Mouse (Mus musculus): Measurements from ENCODE around the gene Apba2. TPM values are rescaled to one million over a fixed set of nuclear protein-coding genes. Genes with fewer than 3 reads are reported as not detected.

Apba2 gene
- 1 to 10 TPM; 1.5 to 1.7 TPM for total RNA-seq (2021)
- long read RNA-seq, experiment 1, partial matches to known transcripts = 1 of 2 reads
- long read RNA-seq, experiment 1, other reads (novel, unspliced or antisense) = 0 of 2 reads
- long read RNA-seq, experiment 2, partial matches to known transcripts = 0 of 2 reads
- long read RNA-seq, experiment 2, other reads (novel, unspliced or antisense) = 2 of 2 reads

DNA sequence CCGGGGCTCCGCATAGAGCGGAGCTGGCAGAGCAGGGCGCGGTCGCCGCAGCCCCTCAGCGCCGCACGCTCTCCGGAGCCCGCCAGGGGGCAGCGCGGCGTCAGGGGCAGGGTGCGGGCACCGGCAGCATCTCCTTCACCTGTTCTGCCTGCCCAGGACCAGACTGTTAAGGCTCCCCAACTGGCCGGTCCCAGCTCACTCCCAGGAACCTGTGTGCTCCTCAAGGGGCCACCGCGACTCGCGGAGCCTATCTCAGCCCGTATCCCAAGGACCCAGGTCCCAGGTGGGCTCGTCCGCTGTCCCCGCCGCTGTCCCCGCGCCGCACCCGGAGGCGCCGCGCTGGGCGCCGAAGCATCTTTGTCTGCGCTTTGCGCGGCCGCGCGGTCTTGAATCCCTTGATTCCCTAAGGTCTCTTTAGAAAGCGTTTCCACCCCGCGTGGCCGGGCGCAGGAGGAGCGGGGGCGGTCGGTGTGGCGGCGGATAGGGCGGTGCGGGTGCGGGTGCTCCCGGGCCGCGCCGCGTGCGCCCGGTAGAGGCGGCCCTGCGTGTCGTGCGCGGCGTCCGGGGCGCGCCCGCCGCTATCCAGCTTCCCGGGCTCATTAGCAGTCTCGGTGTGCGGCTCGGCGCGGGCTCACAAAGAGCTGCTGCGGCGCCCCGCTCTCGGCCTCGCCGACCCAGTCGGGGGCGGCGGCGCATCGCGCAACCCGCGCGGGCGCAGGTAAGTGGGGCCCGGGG, at the start of gene Apba2:
Gene Apba2 (plus strand): TSS at position 171 of the 735 bp plus-strand sequence.
- peak in 1 of 2 experiments; percentile 8 for DNase-seq (ENCODE audit: low spot score in 2 of 2)

DNA sequence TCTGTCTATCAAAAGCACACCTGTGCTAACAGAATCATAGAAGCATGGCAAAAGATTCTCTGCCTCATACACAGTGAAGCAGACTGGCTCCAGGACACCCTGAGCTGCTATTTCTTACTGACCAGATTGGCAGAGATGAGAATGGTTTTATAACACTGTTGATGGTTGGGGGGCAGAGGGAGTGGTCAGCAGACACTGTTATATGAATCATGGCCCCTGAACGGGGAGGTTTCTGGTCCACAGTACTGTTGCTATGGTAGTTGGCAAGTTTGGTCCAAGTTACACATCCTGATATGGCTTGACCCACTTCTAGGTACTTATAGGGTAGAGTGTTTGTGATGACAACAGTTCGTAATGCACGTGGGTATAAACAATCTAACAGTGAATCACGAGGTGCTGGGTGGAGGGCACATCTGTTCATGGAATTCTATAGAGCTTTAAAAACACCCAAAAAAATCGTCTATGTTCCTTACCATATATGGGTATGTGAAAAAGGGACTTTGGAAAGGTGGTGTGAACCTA, 49.6 kb upstream of the Apba2 start:
- no peak for DNase-seq (ENCODE audit: low spot score in 2 of 2)

DNA sequence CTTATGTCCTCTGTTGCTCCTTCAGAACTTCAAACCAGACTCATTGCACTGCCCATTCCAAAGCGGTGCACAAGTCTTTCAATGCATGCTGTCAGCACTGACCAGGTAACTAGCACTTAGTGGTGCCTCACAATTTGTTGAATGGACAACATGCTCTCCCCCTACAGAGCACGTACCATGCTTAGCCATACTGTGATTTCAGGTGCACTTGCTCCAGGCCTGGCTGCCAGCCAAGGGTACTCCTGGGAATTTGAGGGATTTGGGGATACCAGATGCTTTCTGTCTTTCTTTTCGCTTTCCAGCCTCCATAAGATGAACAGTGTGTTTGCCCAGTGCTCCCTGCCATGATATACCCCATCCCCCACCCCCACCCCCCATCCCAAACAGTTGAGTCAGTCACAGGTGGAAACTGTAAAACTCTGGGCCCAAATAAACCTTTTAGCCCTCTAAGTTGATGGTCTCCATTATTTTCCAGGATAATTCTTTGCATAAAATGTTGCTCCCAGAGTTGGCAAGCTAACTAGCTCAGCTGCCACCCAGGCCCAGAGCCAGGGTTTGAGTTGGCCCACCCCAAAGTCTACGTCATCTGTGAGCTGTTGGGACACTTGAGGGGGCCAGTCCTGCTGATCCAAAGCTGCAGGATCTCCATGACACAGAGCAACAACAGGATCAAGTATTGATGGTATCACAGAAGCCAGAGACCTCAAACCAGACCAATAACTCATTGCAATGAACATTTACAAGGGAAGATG, 48.9 kb upstream of the Apba2 start:
- no peak for DNase-seq (ENCODE audit: low spot score in 2 of 2)

DNA sequence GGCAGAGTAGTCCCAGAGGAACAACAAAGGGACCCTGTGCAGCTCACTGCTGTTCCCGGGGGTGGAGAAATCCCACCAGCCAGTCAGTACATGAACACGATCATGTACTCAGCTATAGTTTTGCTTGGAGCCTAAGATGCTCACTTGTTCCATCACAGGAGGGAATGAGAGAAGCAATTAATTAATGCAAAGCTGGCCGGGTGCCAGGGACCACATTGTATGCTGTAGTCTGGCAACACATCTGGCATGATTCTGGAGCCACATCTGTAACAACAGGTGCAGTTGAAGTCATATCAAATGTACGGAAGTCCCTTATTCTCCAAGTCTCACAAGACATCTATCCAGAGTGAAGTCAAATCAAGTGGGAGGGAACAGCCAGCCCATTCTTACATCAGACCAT, 45.3 kb upstream of the Apba2 start:
- DNase-seq (ENCODE audit: low spot score in 2 of 2) = peak in 1 of 2 experiments; percentile 6

DNA sequence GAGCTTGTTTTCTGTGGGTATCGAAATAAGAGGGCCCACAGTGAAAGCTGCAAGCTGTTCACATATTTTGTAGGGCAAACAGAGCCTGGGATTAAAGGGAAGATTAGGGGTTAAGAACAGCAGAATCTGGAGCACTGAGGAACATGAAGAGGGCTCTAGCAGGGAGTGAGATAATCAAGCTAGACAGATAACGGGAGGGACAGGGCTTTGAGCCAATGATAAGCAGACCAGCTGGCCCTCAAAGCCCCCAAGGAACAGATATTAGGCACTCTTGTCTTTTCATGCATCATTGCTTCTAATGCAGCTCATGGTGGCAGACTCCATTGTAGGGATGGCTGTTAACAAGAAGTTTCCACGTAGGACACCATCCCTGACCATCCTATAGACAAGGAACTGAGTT, 44.8 kb upstream of the Apba2 start:
- no peak for DNase-seq (ENCODE audit: low spot score in 2 of 2)

DNA sequence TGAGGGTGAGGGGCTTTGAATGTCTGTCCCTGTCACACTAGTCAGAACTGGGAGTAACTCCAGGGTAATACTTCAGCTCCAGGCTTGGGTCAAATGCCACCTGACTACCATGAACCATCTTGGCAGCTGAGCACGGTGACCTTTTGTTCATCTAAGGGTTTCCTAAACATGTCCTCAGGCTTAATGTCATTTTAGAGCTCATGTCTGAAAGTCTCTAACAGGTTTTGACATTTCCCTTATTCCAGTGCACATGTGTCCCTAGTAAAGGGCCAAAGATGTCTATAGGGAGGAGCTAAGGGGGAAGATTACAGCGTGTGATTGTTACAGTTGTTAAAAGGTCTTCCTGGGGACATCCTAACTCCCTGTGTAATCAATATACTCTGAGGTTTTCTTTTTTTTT, 43.7 kb upstream of the Apba2 start:
- no peak for DNase-seq (ENCODE audit: low spot score in 2 of 2)

DNA sequence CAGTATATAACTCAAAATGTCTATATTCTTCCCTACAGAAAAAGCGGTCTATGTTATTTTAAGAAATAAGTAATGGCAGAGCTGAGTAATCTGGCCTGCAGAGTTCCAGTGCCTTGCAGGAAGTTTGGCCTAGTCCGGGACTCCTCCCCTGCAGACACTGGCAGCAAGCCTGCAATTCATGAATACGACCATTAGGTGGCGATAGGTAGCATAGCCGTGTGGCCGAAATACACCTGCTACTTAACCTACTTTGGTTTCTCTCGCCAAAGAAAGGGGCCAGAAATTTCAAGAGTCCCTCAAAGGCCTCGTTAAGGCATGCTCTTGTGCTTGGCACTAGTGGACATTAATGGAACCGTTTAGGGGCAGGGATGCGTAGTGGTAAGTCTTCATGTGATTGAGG, 4.1 kb upstream of the Apba2 start:
- peak in 1 of 2 experiments; percentile 3 for DNase-seq (ENCODE audit: low spot score in 2 of 2)

DNA sequence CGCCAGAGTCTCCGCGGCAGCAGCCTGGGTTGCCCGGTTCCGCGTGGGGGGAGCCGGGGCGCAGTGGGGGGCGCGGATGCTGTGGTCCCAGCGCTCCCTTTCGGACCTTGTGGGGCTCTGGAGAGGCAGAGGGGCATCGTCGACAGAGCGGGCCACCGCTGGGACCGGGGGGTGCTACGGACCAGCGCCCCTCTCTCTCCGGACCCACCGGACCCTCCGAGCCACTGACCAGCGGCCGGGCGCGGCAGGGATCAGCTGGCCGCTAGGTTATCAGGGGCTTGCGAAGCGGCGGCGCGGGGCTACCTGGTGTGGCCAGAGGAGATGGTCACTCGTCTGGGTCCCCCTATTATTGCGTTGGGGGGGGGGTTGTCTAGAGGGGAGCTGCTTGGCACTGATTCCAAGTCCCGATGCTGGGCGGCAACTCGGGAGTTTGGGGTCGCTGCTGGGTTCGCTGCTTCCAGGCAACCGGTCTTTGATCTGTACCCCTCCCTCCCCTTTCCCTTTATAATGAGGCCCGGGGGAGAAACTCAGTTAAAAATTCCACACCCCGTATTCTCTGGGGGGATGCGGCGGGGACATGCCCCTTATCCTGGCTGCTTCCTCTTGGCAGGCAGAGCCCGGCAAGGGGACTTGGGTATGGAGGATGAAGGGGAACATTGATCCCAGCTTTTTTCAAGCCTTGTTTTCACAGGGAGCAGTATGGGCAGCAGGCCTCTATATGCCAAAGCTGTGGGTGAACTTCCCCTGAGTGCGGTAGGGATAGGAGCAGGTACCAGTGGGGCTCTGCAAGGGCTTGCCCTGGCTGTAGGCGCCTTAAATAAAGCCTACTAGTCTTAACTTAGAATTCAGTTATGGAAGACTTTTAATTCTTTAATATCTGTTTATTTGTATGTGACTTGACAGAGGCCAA, 1.0 kb downstream of the Apba2 start:
- DNase-seq (ENCODE audit: low spot score in 2 of 2) = peak in 1 of 2 experiments; percentile 8

DNA sequence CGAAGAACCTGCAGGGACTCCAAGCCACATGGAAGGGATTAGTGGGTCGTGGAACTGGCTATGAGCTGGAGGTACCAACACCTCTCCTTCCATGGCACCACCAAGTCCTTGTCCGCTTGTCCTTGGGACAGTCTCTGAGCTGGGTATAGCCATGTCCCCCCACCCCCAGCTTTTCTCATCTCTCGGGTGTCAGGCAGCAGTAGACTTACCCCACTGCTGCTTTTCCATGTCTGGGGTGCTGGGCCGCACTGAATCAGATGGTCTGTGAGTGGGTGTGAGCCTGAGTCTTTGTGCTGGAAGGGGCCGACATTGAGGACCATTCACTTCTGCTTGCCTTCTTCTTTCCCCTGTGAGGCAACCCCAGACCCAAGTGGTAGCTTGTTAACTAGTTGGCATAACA, 2.1 kb downstream of the Apba2 start:
- DNase-seq (ENCODE audit: low spot score in 2 of 2) = peak in 1 of 2 experiments; percentile 4

DNA sequence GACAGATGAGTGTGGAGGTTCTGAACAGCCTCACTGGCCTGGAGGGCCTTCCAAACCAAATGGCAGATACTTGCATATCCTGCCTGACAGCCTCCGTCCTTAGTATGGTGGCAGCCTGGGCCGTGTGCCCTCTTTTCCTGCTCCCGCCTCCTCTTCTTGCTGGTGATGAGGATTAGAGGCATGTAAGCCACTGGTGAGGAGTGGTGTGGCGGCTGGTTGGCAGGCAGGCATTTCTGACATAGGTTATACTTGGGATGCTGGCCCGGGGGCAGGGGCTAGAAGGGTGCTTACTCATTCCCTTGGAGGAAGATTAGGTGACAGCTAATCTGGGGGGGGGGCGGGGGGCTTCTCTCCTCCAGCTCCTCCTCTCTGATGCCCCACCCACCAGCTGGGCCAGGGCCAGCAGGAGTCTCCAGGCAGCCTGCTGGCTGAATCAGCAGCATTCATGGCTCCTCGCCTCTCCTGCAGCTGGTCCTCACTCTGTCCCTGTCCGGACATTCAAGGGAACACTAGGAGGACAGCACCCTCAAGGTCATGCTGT, 3.3 kb downstream of the Apba2 start:
- DNase-seq (ENCODE audit: low spot score in 2 of 2) = peak in 1 of 2 experiments; percentile 6

DNA sequence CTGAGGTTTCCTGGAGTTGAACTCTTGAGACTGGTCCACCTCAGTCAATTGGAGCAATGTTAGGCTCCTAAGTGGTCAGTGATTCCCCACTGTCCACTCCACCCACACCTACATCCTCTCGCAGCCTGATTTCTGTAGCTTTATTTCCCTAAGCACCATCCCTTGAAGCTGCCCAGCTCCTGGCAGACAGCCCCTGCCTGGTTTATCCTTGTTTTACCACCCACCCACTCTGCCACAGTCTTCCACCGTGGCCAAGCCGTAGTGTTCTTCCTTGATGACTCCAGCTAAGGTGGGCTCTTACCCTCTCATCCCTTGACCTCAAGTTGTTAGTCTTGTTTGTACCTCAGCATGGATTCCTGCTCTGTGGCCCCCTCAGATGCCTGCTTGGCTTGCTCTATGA, 4.1 kb downstream of the Apba2 start:
- peak in 1 of 2 experiments; percentile 4 for DNase-seq (ENCODE audit: low spot score in 2 of 2)

DNA sequence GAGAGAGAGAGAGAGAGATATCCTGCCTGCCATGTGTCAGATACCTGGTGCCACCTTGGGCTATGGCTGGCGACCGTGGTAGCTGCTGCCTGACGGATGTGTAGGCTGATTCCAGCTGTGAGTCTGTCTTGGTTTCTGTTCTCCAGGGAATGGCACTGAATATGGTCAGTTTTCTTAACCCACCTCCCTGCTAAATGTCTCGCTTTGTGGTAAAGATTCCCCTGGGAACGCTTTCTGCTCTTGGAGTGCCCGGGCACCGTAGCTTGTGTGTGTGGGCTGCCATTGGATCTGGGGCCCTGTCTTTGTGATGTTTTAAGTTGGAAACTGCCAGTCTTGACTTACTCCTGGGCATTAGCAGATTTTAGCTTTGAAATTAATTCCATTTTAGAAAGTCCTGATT, 7.3 kb downstream of the Apba2 start:
- no peak for DNase-seq (ENCODE audit: low spot score in 2 of 2)

DNA sequence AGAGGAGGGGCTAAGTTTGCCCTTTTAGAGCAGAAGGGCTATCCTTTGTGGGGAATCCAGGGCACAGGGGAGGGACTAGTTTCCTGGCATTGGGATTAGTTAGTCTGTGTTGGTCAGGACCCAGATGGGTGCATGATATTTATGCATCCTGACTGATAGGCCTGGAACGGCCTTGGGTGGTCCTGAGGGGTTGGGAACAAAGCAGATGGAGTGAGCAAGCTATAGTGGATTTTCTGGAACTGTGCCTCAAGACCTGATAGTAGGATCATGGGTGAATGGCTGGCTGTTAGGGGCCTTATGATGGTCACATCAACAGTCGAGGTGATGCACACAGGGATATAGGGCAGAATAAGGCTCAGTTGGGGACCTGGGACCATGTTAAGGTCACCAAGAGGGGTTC, 8.4 kb downstream of the Apba2 start:
- DNase-seq (ENCODE audit: low spot score in 2 of 2) = no peak

DNA sequence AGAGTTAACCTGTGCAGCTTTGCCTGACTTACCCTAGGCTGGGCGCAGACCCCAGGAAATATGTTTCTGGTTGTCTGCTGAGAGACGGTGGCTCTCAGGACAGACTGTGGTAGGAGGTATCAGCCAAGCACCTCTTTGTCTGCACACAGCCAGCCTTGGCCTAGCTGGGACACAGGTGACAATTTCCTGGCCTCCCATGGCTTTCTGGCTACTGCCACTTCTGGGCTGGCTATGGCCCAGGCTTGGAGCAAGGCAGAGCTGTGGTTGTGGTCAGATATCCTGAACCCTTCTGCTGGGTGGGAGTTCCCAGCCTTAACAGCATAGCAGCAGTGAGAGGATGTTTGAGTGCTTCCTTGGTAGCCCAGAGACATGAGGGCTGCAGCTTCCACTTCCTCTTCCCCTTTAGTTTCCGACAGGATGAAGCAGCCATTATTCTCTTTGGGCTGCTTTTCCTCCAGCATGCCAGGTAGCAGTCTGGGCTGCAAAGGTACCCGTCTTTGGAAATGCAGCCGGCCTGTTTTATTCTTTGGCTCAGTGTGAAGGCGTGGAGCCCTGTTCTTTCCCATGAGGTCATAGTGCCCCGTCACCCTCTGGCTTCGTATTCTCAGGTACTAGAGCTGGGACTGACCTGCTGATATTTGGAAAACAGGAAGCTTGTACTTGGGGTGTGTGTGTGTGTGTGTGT, 9.2 kb downstream of the Apba2 start:
- DNase-seq (ENCODE audit: low spot score in 2 of 2) = no peak

DNA sequence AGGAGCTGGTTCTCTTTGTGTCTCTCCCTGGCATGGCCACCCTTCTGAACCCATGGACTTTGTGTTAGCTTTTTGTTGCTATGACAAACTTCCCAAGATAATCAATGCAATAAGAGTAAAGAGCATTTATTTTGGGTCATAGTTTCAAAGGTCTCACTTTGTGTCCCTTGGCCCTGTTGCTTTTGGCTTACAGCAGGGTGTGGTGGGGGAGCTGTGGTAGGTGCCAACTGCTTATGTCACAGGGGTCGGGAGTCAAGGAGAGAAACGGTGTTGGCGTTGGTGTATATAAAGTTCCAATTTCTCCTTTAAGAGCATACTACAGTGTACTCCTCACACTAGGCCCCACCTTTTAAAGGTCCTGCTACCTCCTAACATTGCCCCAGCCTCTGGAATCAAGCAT, 12.1 kb downstream of the Apba2 start:
- no peak for DNase-seq (ENCODE audit: low spot score in 2 of 2)

DNA sequence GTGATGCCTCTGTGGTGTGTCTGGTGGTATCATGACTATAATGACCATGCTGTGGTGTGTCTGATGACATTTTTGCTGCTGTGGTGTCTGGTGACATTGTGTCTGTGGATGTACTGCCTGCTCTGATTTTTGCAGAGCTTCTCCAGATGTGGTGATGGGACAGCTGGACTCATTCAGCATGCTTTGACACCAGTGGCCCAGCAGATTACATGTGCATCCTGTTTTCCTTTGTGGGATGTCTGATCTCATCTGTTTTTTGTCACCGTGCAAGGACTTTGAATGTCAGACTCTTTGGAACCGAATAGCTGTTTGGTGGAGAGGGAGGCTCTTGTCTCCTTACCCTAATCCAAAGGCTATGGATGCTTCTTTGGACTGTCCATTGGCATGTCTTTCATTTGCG, 13.8 kb downstream of the Apba2 start:
- no peak for DNase-seq (ENCODE audit: low spot score in 2 of 2)

DNA sequence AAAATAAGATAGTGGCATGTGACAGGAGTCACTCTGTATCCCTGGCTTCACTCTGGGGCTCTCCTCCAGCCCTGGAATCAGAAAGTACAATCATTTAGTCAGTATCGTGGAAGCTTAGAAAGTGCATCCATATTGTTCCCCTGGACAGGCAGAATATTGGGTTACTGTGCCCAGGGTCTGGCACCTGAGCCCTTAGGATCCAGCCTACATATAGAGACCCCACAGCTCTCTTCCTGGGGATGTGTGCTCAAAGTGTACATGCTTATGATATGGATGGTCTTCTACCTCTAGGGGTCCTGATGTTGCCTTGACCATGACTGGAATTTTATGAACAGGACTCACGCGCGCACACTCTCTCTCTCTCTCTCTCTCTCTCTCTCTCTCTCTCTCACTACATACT, 14.4 kb downstream of the Apba2 start:
- no peak for DNase-seq (ENCODE audit: low spot score in 2 of 2)

DNA sequence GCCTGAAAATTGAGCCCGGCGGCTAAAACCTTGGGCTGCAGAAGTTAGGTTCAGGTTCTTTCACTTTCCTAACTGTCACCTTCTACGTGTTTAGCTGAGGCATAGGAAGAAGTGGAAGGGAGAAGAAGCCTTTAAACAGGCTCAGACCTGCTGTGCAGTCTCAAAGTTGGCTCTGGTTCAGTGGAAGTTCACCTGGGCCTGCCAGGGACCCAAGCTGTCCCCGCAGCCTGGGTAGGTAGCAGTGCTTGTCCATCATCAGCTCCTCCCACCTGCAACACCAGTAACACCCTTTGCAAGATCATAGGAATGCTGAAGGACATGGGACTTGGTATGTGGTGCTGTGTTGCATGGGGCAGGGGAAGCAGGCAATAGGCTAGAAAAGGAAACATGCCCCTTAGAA, 17.6 kb downstream of the Apba2 start:
- no peak for DNase-seq (ENCODE audit: low spot score in 2 of 2)

DNA sequence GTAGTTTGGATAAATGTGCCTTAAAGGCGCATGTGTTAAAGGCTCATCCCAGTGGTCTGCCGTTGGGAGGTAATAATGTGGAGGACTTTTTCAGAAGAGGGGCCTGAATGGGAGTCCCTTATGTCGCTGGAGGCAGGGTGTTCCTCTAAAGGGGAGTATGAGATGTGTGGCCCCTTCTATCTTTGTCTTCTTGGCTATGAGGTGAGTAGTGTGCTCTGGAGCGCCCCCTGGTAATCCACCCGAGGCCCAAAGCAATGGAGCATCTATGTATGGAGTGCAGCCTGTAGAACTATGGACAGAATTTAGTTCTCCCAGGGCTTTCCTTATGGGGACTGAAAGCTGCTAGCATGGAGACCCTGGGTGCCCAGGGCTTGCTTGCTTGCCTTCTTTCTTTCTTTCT, 18.0 kb downstream of the Apba2 start:
- no peak for DNase-seq (ENCODE audit: low spot score in 2 of 2)

Data from gastrocnemius, postnatal 4 days (tissue).